ENCODE assay signal across 15 mouse cellular contexts in genomic region chr19:36669720-36670451, GRCm38 (mm10).
DNase-seq lines count a peak whose midpoint lies in the region; ATAC-seq and TF ChIP-seq lines count a peak whose summit lies in the region.
"Had no signal": no experiment of that assay in that cellular context is flagged by ENCODE, and none has a peak within 500 bp of the region (broad histone marks: within the 10 kb centered on the region; RNA-seq: fewer than 3 reads in every experiment).

No protein-coding gene starts in this region.

- H3K9me3 ChIP-seq in heart, embryonic 10.5 days: no peaks in the 10 kb centered on the region
- no peaks in the 10 kb centered on the region for H3K9me3 ChIP-seq in lung, embryonic 16.5 days (ENCODE audit: control insufficient read depth, low read length)
- H3K9me3 ChIP-seq in forebrain, embryonic 15.5 days: no peaks in the 10 kb centered on the region
- H3K9me3 ChIP-seq: intestine, embryonic 15.5 days; neural tube, embryonic 12.5 days had no signal

- TF ChIP-seq CTCF in cerebellum, adult 2 months (IDR thresholded peaks at IDR 0.05; ENCODE audit: borderline replicate concordance, insufficient read depth, low read depth, low read length): no peak

- peak overlapping the region; percentile 74 for H3K27ac ChIP-seq in heart, embryonic 10.5 days
- H3K27ac ChIP-seq in lung, embryonic 16.5 days (ENCODE audit: low read length): peak overlapping the region; percentile 15; the same call in 1 of the 2 replicates
- H3K27ac ChIP-seq in forebrain, embryonic 15.5 days (replicated peaks): no peak overlapping the region
- no peak overlapping the region for H3K27ac ChIP-seq in cerebellum, adult 2 months (ENCODE audit: insufficient read depth, low read length)
- H3K27ac ChIP-seq: intestine, embryonic 15.5 days; neural tube, embryonic 12.5 days had no signal

- ATAC-seq in lung, embryonic 16.5 days (ENCODE audit: low read depth): no peak
- 0 out of 2 replicates have a peak, but pooled peaks have one; percentile 23 for ATAC-seq in forebrain, embryonic 15.5 days (replicated peaks)
- ATAC-seq: intestine, embryonic 15.5 days had no signal

- H3K4me1 ChIP-seq in heart, embryonic 10.5 days: peaks cover 61% of the 10 kb centered on the region
- H3K4me1 ChIP-seq in lung, embryonic 16.5 days (replicated peaks; ENCODE audit: control insufficient read depth, insufficient read depth, low read length): no peaks in the 10 kb centered on the region; the same call in 1 of the 2 replicates
- 0 out of 2 replicates have a peak, but pooled peaks cover 7% of the 10 kb centered on the region for H3K4me1 ChIP-seq in forebrain, embryonic 15.5 days
- no peaks in the 10 kb centered on the region for H3K4me1 ChIP-seq in cerebellum, adult 2 months (ENCODE audit: control insufficient read depth, insufficient read depth, low read length)
- H3K4me1 ChIP-seq: intestine, embryonic 15.5 days; neural tube, embryonic 12.5 days had no signal

- no peak for TF ChIP-seq POLR2A in cerebellum, adult 2 months (IDR thresholded peaks at IDR 0.05; ENCODE audit: borderline replicate concordance, insufficient read depth, low read length)

- H3K4me3 ChIP-seq in heart, embryonic 10.5 days: no peak overlapping the region
- no peak overlapping the region for H3K4me3 ChIP-seq in lung, embryonic 16.5 days (ENCODE audit: low read length)
- no peak overlapping the region for H3K4me3 ChIP-seq in forebrain, embryonic 15.5 days
- no peak overlapping the region for H3K4me3 ChIP-seq in cerebellum, adult 2 months (replicated peaks; ENCODE audit: insufficient read depth, low read depth, low read length)
- H3K4me3 ChIP-seq: intestine, embryonic 15.5 days; neural tube, embryonic 12.5 days had no signal

- DNase-seq in heart, embryonic 10.5 days (ENCODE audit: low spot score): no peak
- no peak for DNase-seq in heart, postnatal 4 days
- no peak for DNase-seq in lung, postnatal 4 days
- peak; percentile 47 for DNase-seq in telencephalon, adult 2 months (ENCODE audit: low read depth, low spot score)
- DNase-seq in left cerebral cortex, adult 9 months (ENCODE audit: low spot score in 2 of 2): no peak
- no peak for DNase-seq in cerebellum, adult 2 months
- DNase-seq: cerebellum, adult 9-11 months; gastrocnemius, postnatal 14 days; liver, postnatal 0 days; right cerebral cortex, adult 18-20 months; thymus, adult 18-20 months had no signal

- H3K4me2 ChIP-seq in lung, embryonic 16.5 days (ENCODE audit: low read depth, low read length): no peak overlapping the region
- H3K4me2 ChIP-seq in forebrain, embryonic 15.5 days (replicated peaks): no peak overlapping the region
- H3K4me2 ChIP-seq: intestine, embryonic 15.5 days; neural tube, embryonic 12.5 days had no signal

- WGBS in heart, embryonic 10.5 days: 67% methylated on average over 5 of the region's 5 CpGs
- 56% methylated on average over 5 of the region's 5 CpGs for WGBS in lung, embryonic 16.5 days
- WGBS in forebrain, embryonic 15.5 days: 14% methylated on average over 5 of the region's 5 CpGs
- 61% methylated on average over 5 of the region's 5 CpGs for WGBS in cerebellum, adult 2 months

- H3K36me3 ChIP-seq in heart, embryonic 10.5 days: no peaks in the 10 kb centered on the region
- H3K36me3 ChIP-seq in lung, embryonic 16.5 days (ENCODE audit: control insufficient read depth, insufficient read depth, low read length): no peaks in the 10 kb centered on the region
- H3K36me3 ChIP-seq in forebrain, embryonic 15.5 days: no peaks in the 10 kb centered on the region
- H3K36me3 ChIP-seq: intestine, embryonic 15.5 days; neural tube, embryonic 12.5 days had no signal

- no peaks in the 10 kb centered on the region for H3K27me3 ChIP-seq in heart, embryonic 10.5 days (ENCODE audit: insufficient read depth, poor library complexity, severe bottlenecking)
- H3K27me3 ChIP-seq in lung, embryonic 16.5 days (ENCODE audit: control insufficient read depth, insufficient read depth, low read depth, low read length): no peaks in the 10 kb centered on the region
- no peaks in the 10 kb centered on the region for H3K27me3 ChIP-seq in forebrain, embryonic 15.5 days
- no peaks in the 10 kb centered on the region for H3K27me3 ChIP-seq in cerebellum, adult 2 months (ENCODE audit: control insufficient read depth, insufficient read depth, low read length)
- H3K27me3 ChIP-seq: intestine, embryonic 15.5 days; neural tube, embryonic 12.5 days had no signal

- no peak overlapping the region for H3K9ac ChIP-seq in lung, embryonic 16.5 days (ENCODE audit: low read length)
- H3K9ac ChIP-seq in forebrain, embryonic 15.5 days (replicated peaks): no peak overlapping the region
- H3K9ac ChIP-seq: intestine, embryonic 15.5 days; liver, postnatal 0 days; neural tube, embryonic 12.5 days had no signal

Comparison
In these comparisons a context has a peak if more than half of its experiments do, and no peak if none do; other contexts are left out.
1. H3K27ac ChIP-seq: peak in heart, embryonic 10.5 days (single experiment) and lung, embryonic 16.5 days (single experiment); none in forebrain, embryonic 15.5 days (single experiment) and cerebellum, adult 2 months (single experiment).